Mouse (Mus musculus) thymus, postnatal 25 days (tissue): ENCODE data around the gene Zfp978.
"Not testable (repeated sequence)": the region's sequence is repeated elsewhere in the genome, so short reads cannot be mapped to it uniquely, and the experiment has no call there.

Experiments
- DNase-seq: peaks from one replicate; pipeline ENCODE4 v3.0.0; 2022

Gene Zfp978

GRCm38 (mm10) chr4:147351376-147351980 lies 9.6 kb upstream of the Zfp978 start:
- DNase-seq, result not testable (repeated sequence)

GRCm38 (mm10) chr4:147353626-147354025 lies 7.5 kb upstream of the Zfp978 start:
- DNase-seq, result not testable (repeated sequence)

- not testable (repeated sequence) for DNase-seq
These were observed 5.1 kb upstream of the Zfp978 start for GRCm38 (mm10) chr4:147356042-147356441.

GRCm38 (mm10) chr4:147357195-147357594 lies 3.9 kb upstream of the Zfp978 start:
- DNase-seq, result not testable (repeated sequence)

GRCm38 (mm10) chr4:147361872-147362271 lies 769 bp downstream of the Zfp978 start:
- not testable (repeated sequence) for DNase-seq

GRCm38 (mm10) chr4:147369564-147369963 lies 8.5 kb downstream of the Zfp978 start:
- DNase-seq, result not testable (repeated sequence)

GRCm38 (mm10) chr4:147383199-147383598 lies 22.1 kb downstream of the Zfp978 start:
- DNase-seq, result not testable (repeated sequence)

- not testable (repeated sequence) for DNase-seq
These were observed 36.1 kb downstream of the Zfp978 start for GRCm38 (mm10) chr4:147397201-147397600.

DNA sequence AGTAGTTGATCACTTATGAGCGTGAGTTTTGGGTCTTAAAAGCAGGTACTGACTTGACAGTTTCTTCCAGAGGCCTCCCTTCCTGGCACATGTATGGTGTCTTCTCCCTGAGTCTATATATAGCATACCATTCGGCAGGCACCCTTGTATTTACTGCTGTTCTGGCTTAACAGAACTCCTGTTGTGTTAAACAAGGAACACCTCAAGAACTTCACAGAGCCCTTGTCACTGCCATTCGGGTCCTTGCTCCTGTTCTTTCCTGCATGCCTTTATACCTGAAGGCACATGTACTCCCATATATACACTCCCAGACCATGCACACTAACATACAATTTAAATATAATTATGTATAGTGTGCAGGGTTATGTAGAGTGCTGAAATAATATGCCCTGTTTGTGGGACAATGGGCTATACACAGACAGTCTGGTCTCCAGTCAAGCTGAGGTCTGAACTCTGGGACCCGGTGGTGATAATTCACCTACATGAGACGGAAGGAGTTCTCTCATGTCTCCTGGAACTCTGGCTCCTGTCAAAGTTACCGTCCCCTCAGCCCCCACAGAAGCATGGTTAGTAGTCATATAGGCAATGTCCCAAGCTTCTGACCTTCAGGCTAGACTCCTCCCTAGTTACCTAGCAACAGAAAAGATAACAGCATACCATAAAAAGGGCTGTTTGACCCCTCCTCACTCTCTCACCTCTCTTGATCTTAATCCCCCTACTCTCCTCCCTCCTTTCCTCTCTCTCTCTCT lies 37.0 kb downstream of the Zfp978 start:
- DNase-seq, result not testable (repeated sequence)

DNA sequence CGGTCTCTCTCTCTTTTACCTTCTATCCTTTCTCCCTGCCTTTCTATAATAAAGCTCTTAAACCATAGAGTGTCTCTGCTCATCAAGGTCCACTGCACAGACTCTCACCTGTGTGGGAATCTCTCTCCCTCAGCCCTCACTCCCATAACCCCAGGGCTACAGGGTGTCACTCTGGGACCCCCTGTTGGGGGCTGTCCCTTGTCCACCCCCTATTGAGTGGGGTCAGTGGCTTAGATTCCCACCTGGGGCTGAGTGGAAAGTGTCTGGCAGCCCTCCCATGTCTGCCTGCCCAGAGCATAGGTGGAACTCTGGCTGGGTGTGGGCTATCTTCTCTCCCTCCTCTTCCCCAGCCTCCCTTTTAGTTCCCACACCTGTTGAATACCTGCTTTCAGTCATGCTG lies 37.6 kb downstream of the Zfp978 start:
- not testable (repeated sequence) for DNase-seq

GRCm38 (mm10) chr4:147399505-147399904 lies 38.4 kb downstream of the Zfp978 start:
- not testable (repeated sequence) for DNase-seq

- DNase-seq, result not testable (repeated sequence)
These were observed 39.1 kb downstream of the Zfp978 start for GRCm38 (mm10) chr4:147400031-147400847.

- not testable (repeated sequence) for DNase-seq
These were observed 40.0 kb downstream of the Zfp978 start for GRCm38 (mm10) chr4:147400848-147401715.

- not testable (repeated sequence) for DNase-seq
These were observed 40.8 kb downstream of the Zfp978 start for GRCm38 (mm10) chr4:147401736-147402506.

DNA sequence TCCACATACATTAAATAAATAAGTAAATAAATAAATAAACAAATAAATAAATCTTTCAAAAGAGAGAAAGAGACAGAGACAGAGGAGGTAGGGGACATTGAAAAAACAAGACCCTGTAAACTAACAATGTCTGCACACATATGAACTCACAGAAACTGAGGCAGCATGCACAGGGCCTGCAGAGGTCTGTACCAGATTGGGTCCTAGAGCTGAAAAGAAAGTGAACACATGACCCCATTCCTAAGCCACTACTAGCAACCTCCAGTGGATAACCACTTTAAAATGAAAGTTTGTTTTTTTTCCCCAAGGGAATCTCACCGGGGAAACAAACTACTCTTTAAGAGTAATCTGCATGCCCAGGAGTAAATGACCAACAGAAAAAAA lies 41.4 kb downstream of the Zfp978 start:
- not testable (repeated sequence) for DNase-seq

DNA sequence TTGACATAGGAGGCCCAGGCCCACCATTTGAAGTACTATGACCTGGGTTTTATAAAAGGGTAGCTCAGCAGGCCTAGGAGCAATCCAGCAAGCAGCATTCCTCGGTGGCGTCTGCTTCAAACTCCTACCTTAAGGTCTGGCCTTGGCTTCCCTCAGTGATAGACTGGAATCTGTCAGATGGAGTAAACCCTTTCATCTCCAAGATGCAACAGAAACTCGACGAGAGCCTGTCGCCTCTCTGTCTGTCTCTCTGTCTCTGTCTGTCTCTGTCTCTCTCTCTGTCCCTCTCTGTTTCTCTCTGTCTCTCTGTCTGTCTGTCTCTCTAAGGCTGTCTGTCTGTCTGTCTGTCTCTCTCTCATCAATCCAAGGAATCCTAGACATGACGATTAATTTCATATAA lies 42.4 kb downstream of the Zfp978 start:
- not testable (repeated sequence) for DNase-seq

DNA sequence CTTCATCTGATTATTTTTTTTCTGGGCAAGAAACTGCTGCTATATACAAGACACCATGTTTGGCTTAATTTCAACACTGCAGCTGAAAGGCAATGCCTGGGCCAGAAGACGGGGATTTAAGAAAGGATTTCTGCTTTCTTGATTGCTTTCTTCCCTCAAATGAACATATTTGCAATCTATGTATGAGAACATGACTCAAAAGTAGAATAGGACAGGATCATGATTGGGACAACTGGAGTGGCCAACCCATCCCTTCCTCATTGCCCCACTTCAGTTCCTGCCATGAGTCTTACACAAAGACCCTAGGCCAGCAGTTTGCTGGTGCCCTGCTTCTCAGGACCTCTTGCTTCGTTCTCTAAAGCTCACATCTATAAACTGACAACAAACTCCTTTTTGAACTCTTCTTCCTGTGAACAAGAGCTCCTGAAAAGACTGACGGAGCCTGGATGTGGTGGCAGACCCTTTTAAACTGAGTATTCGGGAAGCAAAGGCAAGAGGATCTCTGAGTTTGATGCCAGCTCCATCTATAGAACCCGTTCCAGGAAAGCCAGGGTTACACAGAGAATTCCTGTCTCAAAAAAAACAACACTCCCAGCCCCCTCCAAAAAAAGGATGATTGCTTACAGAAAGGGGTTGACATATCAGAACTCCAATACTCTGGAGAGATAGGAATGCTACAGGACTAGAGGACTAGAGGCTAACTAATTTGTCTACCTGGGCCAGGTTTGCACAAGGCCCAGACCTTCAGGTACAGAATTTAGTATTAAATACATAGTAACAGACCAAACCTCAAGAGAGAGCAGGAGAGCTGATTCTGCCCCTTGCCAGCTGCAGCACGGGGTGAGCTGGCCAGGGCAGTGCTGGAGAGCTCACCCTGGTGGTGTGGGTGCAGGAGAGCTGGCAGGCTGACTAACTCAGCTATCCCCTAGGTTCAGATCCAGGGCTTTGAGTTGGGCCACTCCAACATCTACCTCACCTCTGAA lies 43.1 kb downstream of the Zfp978 start:
- not testable (repeated sequence) for DNase-seq

DNA sequence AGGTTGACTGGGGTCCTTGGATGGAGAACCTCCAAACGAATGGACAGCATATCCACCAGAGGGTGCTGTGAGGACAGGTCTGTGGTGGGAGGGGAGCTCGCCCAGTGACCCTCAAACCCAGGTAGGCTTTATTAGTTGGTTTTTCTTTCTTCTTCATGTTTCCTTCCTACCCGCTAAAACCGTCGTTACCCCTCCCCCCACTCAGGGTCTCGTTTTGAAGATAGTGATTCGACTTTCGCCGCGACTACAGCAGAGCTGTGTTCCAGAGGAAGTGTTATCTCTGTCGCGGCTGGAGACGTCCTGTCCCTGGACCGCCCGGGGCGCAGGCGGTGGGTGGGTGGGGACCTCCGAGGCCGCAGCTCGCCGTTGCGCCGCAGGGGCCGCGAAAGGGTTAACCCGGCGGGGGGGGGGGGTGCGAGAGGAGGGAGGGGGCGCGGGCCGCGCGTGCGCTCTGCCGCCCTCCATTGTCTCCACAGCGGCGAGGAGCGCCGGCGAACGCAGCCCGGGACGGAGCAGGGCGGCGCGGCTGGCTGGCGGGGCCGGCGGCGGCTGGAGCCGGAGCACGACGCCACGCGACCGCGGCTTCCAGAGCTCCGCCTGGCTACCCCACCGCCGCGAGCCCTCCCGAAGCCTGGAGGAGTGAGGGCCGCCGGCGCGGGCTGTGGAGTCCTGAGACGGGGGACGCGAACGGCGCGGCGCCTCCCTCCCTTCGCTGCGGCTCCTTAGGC lies 45.8 kb downstream of the Zfp978 start:
- DNase-seq, result no peak

DNA sequence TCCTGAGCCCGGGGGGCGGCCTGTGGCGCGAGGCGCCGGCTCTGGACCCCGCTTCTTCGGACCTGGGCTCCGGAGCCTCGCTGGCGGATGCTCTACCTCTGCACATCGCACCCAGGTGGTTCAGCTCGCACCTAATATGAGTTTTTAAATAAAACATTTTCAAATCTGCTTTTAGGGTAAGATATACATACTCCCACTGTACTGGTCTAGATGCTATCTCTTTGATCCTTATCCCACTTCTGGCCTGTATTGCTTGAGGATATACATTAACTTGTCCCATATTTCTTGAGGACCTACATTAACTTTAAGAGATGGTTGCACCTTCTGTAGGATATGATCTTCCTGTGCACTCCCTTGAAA lies 46.3 kb downstream of the Zfp978 start:
- DNase-seq, result no peak

DNA sequence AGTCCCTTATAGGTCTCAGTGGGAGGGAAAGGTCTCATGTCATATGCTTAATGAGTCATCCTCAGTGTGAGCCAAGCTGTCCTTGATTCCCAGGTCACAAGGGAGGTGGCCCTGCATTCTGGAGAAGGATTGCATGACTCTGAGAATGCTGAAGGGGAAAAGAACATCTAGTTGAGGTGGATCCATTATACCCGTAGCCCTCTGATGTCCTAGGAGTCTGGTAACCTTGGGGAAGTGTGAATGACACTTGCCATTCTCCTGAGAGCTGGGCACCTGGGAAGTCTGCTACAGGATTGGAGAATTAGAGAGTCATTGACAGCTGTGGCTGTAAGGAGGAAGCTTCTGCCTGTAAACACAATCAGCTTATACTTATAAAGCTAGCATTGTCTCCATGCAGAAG lies 55.3 kb downstream of the Zfp978 start:
- not testable (repeated sequence) for DNase-seq
